Mouse (Mus musculus) brain, embryonic 14.5 days (tissue): ENCODE data around the gene Nomo1. TPM values are rescaled to one million over a fixed set of nuclear protein-coding genes. Genes with fewer than 3 reads are reported as not detected.

Source experiments
- DNase-seq: peaks from one replicate; pipeline ENCODE4 v3.0.0-alpha.2; 2011; ENCODE audit warnings: low read depth
- CTCF ChIP-seq: fragments of 200-500 bp; IDR thresholded peaks from 2 replicates; pipeline ENCODE4 v1.5.1; 2012; ENCODE audit warnings: inconsistent platforms, mild to moderate bottlenecking, moderate library complexity, borderline replicate concordance; ENCODE audit not compliant: insufficient read depth, insufficient read length; ENCODE audit errors: extremely low read depth
- POLR2A ChIP-seq: fragments of 200-500 bp; IDR thresholded peaks from 2 replicates; pipeline ENCODE4 v1.6.1; 2012; ENCODE audit warnings: mild to moderate bottlenecking, inconsistent platforms, borderline replicate concordance; ENCODE audit not compliant: poor library complexity, insufficient read depth, insufficient read length, severe bottlenecking; ENCODE audit errors: extremely low read depth
- polyA plus RNA-seq: library from polyadenylated mRNA; depleted of rRNA; stranded (reverse); fragments of >200 nt; gene quantifications from 2 replicates; pipeline ENCODE4 v1.2.3, GENCODE M21; 2012

Nomo1 gene
- polyA plus RNA-seq, 1 experiment, result 52.6 TPM

DNA sequence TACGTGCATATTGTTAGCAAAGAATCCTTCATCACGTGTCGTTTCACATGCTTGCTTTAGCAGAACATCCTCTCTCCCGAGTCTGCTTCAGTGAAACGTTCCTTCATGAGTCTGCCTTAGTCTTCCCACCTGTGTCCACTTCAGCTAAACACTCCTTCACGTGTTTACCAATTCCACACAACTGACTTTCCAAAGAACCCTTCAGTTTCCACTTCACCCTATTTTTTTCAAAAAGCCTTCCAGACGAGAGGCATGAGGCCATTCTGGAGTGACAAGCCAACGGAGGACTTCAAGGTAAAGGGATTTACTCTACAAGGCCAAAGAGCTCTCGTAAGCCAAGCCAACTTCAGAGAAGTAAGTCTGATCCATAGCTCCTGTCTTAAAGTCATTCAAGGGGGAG is 8.1 kb upstream of the Nomo1 start:
- TF ChIP-seq CTCF (no peak), POLR2A (no peak)
- DNase-seq, result no peak

GRCm38 (mm10) chr7:46028681-46029080 is 4.8 kb upstream of the Nomo1 start:
- DNase-seq, result no peak
- TF ChIP-seq POLR2A (no peak), CTCF (no peak)

DNA sequence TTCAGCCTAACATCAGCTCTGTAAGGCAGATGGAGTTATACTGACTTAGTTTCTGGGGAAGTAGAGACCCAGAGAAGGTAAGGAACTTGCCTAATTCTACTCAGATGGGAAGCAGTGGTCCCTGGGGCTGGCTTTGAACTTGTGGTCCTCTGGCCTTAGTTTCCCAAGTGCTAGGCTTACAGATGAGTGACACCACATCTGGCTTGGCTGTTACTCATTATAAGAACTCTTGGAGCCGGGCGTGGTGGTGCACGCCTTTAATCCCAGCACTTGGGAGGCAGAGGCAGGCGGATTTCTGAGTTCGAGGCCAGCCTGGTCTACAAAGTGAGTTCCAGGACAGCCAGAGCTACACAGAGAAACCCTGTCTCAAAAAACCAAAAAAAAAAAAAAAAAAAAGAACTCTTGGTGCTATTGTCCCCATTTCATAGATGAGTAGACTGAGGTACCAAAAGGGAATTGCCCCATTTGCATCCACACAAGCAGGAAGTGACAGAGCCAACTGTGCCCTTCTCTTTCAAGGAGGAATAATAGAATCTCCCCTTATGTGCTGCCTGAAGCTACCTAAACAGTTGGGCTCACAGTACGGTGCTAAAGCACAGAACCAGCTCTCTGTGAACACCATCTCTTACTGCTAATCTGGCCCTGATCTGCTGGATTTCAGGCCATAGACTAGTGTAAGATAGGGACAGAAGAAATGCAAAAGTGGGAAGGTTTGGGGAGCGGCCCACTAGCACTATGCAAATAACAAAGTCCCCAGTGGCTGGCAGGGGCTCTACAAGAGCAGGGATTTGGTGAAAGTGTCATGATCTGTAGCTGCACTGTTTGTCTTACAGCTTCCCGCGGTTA is 4.0 kb upstream of the Nomo1 start:
- no peak for DNase-seq
- TF ChIP-seq CTCF, result no peak
- no peak for TF ChIP-seq POLR2A

DNA sequence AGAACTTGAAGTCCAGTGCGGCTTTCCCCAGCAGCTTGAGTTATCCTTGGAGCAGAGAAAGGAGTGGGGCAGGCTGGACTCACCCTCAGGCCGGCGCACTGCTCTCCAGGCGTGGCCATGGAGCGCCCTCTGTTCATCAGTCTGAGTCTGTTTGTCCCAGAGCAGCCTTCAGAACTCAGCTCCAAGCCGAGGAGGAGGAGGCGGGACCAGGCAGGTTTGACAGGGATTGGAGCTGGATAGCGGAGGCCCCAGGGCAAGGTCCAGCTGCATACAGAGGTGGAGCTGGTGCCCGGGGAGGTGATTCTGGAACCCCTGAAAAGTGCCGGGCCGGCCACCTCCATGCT is 3.4 kb upstream of the Nomo1 start, which contains the start of gene Abcc6:
Gene Abcc6 (minus strand): TSS at position 158 of the 344 bp plus-strand sequence.
- TF ChIP-seq CTCF (no peak), POLR2A (no peak)
- no peak for DNase-seq

DNA sequence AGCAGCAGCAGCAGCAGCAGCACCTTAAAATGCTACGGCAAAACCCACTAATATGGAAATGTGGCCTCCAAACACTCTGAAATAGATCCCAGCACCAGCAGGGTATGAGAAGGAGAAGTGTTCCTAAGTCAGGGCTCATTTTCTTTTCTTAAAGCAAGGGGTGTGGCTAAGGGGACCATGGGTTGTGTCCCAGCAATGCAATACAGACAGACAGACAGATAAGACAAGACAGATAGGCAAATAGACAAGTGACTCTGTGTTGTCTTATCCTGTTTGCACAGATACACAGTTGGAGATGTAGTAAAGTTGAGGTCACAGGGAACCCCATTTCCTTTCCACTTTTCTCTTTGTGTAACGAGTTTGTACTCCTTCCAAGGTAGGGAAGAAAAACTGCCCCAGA is 2.4 kb upstream of the Nomo1 start:
- DNase-seq, result no peak
- TF ChIP-seq CTCF, result no peak
- TF ChIP-seq POLR2A, result no peak

GRCm38 (mm10) chr7:46033870-46034337 is 406 bp downstream of the Nomo1 start:
- no peak for DNase-seq
- TF ChIP-seq CTCF (no peak), POLR2A (no peak)

GRCm38 (mm10) chr7:46034991-46035390 is 1.5 kb downstream of the Nomo1 start:
- no peak for TF ChIP-seq CTCF
- no peak for TF ChIP-seq POLR2A
- no peak for DNase-seq

- DNase-seq, result no peak
- TF ChIP-seq CTCF (no peak), POLR2A (no peak)
Observed at GRCm38 (mm10) chr7:46035468-46035867, 2.0 kb downstream of the Nomo1 start.

DNA sequence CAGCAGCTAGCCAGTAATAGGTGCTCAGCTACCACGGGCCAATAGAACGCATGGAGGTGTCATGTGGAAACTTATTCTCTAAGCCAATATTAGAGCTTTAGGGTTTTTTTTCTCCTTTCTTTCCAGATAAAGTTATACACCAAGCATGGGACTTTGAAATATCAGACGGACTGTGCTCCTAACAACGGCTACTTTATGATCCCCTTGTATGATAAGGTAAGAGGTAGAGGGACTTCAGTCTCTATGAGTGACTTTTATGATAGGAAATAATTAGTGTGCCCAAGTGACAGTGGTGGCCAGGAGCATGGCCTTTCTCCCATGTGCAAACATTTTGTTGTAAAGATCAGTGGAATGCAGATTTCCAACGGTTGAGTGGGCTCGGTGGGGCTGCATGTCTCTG is 3.9 kb downstream of the Nomo1 start:
- DNase-seq, result no peak
- no peak for TF ChIP-seq CTCF
- TF ChIP-seq POLR2A, result no peak

DNA sequence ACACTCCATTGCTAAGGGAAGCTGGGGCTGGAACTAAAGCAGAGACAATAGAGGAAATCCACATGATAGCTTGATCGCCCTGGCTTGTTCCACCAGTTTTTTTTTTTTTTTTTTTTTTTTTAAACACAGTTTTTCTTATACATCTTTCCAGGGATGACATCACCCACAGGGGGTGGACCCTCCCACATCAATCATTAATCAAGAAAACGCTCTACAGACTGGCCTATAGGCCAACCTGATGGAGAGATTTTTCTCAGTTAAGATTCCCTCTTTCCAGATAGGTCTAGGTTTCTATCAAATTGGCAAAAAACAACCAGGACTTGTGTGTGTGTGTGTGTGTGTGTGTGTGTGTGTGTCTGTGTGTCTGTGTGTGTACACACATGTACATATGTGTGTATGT is 6.4 kb downstream of the Nomo1 start:
- TF ChIP-seq POLR2A, result no peak
- no peak for TF ChIP-seq CTCF

GRCm38 (mm10) chr7:46044106-46044505 is 10.6 kb downstream of the Nomo1 start:
- no peak for DNase-seq
- TF ChIP-seq POLR2A (no peak), CTCF (no peak)

More for the DNA sequence above, 6.4 kb downstream of the Nomo1 start:
- DNase-seq, result no peak

- DNase-seq, result no peak
- no peak for TF ChIP-seq POLR2A
- TF ChIP-seq CTCF, result no peak
Observed at GRCm38 (mm10) chr7:46045882-46046281, 12.4 kb downstream of the Nomo1 start.

DNA sequence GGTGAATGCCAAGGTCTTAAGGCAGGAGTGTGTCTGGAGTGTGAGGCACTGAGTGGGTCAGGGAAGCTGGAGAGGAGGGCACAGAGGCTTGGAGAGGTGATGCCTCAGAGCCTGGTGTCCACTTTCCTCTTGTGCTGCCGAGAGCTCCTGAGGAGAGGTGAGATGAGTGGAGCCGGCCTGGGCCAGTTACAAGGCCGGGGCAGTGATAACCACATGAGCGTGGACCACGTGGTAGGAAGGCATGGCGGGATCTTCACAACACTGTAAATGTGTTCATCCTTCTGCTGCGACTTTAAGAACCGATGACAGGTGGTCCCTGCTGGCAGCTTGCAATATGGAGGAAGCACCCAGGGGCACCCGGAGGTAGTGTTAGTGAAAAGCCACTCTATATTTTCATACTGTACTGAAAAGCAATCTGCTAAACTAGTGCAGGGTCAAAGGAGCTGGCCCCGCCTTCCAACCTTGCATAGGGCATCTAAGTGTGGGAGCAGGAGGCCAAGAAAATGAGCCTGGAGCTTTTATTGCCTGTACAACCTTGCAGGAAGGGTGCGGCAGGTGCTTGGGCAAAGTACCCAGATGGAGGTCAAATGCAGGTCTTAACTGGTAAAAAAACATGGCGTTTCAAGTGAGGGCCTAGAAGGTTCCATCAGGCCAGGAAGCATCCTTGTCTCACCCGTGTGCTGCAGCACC is 14.5 kb downstream of the Nomo1 start:
- DNase-seq, result no peak
- TF ChIP-seq CTCF, result no peak
- no peak for TF ChIP-seq POLR2A
